Mouse (Mus musculus): ENCODE results near the gene Tmem108. TPM values are rescaled to one million over a fixed set of nuclear protein-coding genes. Genes with fewer than 3 reads are reported as not detected.

The Tmem108 gene
- polyA plus RNA-seq, 1 experiment from 2014 or later = 33.2 TPM

GRCm38 (mm10) chr9:103437104-103437503 lies 324.5 kb downstream of the Tmem108 start:
- H3K4me2 ChIP-seq (ENCODE audit: low read length) = no peak overlapping the region
- no peak for ATAC-seq (ENCODE audit: low FRiP score, low TSS enrichment)
- no peaks in the 10 kb centered on the region for H3K27me3 ChIP-seq (ENCODE audit: control insufficient read depth, insufficient read depth, low read length)
- WGBS = 79% methylated on average over 5 of the region's 5 CpGs
- no peak overlapping the region for H3K4me3 ChIP-seq (replicated peaks; ENCODE audit: low read depth, low read length)
- 0 out of 2 replicates have a peak, but pooled peaks cover 4% of the 10 kb centered on the region for H3K4me1 ChIP-seq (ENCODE audit: control insufficient read depth, insufficient read depth, low read length)
- H3K36me3 ChIP-seq (ENCODE audit: control insufficient read depth, insufficient read depth, low read length) = no peaks in the 10 kb centered on the region
- H3K9ac ChIP-seq (replicated peaks; ENCODE audit: low read length) = no peak overlapping the region
- H3K27ac ChIP-seq (replicated peaks; ENCODE audit: low read depth, low read length) = no peak overlapping the region
- DNase-seq = no peak
- H3K9me3 ChIP-seq (ENCODE audit: control insufficient read depth, low read length) = no peaks in the 10 kb centered on the region

GRCm38 (mm10) chr9:103434116-103434515 lies 327.5 kb downstream of the Tmem108 start:
- ATAC-seq (ENCODE audit: low FRiP score, low TSS enrichment) = no peak
- 60% methylated on average over 4 of the region's 4 CpGs for WGBS
- Histone ChIP-seq H3K9me3 (ENCODE audit: control insufficient read depth, low read length) (no peaks in the 10 kb centered on the region), H3K36me3 (ENCODE audit: control insufficient read depth, insufficient read depth, low read length) (no peaks in the 10 kb centered on the region), H3K4me2 (ENCODE audit: low read length) (no peak overlapping the region), H3K27ac (replicated peaks; ENCODE audit: low read depth, low read length) (no peak overlapping the region), H3K4me3 (replicated peaks; ENCODE audit: low read depth, low read length) (no peak overlapping the region), H3K9ac (replicated peaks; ENCODE audit: low read length) (no peak overlapping the region), H3K4me1 (ENCODE audit: control insufficient read depth, insufficient read depth, low read length) (peaks cover 5% of the 10 kb centered on the region; the same call in 1 of the 2 replicates), H3K27me3 (ENCODE audit: control insufficient read depth, insufficient read depth, low read length) (no peaks in the 10 kb centered on the region)
- no peak for DNase-seq

Other genes starting within 250 kb of the Tmem108 start
- 2.4 and 3.3 TPM in 2 replicates for gene Nphp3, start 240.7 kb upstream of the Tmem108 start, polyA plus RNA-seq (2014; fragmentation: Nextera tagmentation; extraction: Ambion mirVana)